Mouse (Mus musculus): ENCODE measurements around the gene Galnt15.

GRCm38 (mm10) chr14:32017448-32017847, 11.3 kb upstream of the Galnt15 start:
- TF ChIP-seq POLR2A (IDR thresholded peaks at IDR 0.05; ENCODE audit: insufficient read depth, low read depth, low read length) (no peak), CTCF (IDR thresholded peaks at IDR 0.05; ENCODE audit: insufficient read depth, low read depth, low read length) (no peak)

Data from olfactory bulb, adult 2 months (tissue).